Mouse (Mus musculus): ENCODE results near the gene Coro7. TPM values are rescaled to one million over a fixed set of nuclear protein-coding genes. Genes with fewer than 3 reads are reported as not detected.

Gene Coro7
- polyA plus RNA-seq (2011; ENCODE audit: insufficient read depth, insufficient read length, low read depth, missing spikeins), result 31.2 and 36.1 TPM in 2 replicates

DNA sequence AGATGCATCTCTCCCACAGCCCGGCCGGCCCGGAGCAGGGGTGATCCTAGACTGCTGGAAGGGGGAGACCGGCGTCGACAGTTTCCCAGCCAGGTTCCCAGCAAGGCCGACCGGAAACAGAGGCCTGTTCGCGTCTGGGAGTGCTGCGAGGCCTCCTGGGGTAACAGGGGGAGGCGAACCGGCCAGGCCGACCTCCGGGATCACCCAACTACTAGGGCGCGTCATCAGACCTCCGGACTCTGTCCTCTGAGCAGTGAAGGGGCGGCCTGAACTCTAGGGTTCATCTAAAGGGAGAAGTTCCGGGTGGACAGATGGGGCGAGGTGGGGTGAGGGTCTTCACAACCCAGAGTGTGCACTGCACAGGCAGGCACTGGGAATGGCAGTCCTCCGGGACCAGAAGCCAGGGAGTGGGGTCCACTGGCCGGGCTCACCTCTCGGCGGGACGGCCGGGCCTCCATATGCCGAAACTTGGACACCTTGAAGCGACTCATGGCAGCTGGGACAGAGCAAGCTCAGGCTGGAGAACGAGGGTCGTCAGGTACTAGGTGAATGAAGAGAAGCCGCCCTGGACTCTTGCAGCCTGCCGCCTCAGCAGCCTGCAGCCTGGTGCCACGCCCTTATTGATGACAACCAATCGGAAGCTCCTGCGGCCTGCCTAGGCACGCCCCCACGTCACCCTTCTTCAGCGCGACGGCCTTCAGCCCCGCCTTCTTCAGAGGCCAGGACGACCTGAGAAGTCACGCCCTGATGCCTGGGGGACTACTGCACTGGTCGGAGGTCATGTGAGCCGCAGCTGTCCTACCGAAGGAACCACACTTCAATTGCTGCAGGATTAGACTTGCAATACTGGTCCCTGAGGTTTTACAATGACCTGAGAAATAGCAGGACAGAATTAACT is at the start of gene Coro7:
Gene Coro7, minus strand, starts transcription at position 657 of the 898 bp plus-strand sequence.
- H3K9ac ChIP-seq (ENCODE audit: low read depth, poor library complexity, severe bottlenecking), result peak within 1 kb of the TSS; percentile 52
- TF ChIP-seq EP300 (IDR thresholded peaks at IDR 0.05; ENCODE audit: insufficient read depth, low read depth, low read length) (peak; percentile 80; the same call in 1 of the 2 replicates), POLR2A (IDR thresholded peaks at IDR 0.05; ENCODE audit: insufficient read depth, low read length) (peak; percentile 79), CTCF (IDR thresholded peaks at IDR 0.05; ENCODE audit: low read depth, low read length) (no peak)
- H3K27me3 ChIP-seq (ENCODE audit: control insufficient read depth, insufficient read depth, low read length, poor library complexity, severe bottlenecking), result no peaks in the 10 kb centered on the region
- no peaks in the 10 kb centered on the region for H3K9me3 ChIP-seq (replicated peaks; ENCODE audit: control insufficient read depth, insufficient read depth, low read length, poor library complexity, severe bottlenecking)
- no peaks in the 10 kb centered on the region for H3K4me1 ChIP-seq (ENCODE audit: control insufficient read depth, insufficient read depth, low read length)
- no peaks in the 10 kb centered on the region for H3K36me3 ChIP-seq (ENCODE audit: control insufficient read depth, insufficient read depth, low read length, poor library complexity, severe bottlenecking)
- no peak within 1 kb of the TSS for H3K27ac ChIP-seq (ENCODE audit: insufficient read depth, low read length)
- peak within 1 kb of the TSS; percentile 74 for H3K4me3 ChIP-seq (ENCODE audit: low read depth, low read length)

DNA sequence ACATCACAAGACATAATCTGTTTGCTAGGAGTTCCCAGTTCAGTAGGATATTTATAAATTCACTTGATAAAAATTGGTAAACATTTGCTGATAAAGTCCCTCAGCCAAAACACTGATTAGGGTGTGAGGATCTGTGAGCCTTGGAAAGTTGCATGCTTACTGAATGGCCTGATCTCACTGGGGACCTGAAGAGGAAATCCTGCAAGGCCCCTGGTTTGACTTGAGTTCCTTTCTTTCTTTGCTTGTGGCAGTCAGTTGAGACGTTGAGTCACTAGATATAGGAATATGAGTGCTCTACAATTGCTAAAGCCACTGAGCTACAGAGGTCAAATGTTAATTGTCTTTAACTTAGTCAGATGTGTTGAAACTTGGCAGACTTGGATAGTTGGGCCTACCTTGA is 48.4 kb upstream of the Coro7 start:
- Histone ChIP-seq H3K9me3 (replicated peaks; ENCODE audit: control insufficient read depth, insufficient read depth, low read length, poor library complexity, severe bottlenecking) (no peaks in the 10 kb centered on the region), H3K27ac (ENCODE audit: insufficient read depth, low read length) (no peak overlapping the region)

DNA sequence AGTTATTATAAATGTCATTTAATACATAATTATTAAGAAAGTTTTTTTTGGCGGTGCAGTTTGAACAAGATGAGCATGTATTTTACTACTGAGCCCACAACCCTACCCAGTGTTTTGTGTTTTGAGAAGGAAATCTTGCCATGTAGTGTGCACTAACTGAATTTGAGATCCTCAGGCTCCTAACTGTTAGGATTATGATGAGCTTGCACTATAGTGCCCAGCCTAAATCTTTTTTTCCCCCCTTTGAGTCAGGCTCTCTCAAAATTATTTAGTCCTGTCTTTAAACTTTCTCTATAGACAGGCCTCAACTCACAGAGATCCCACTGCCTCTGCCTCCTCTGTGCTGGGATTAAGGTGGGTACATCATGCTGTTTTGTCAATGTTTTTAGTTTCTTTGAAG is 47.9 kb upstream of the Coro7 start:
- H3K36me3 ChIP-seq (ENCODE audit: control insufficient read depth, insufficient read depth, low read length, poor library complexity, severe bottlenecking), result no peaks in the 10 kb centered on the region
- no peaks in the 10 kb centered on the region for H3K4me1 ChIP-seq (ENCODE audit: control insufficient read depth, insufficient read depth, low read length)
- H3K9ac ChIP-seq (ENCODE audit: low read depth, poor library complexity, severe bottlenecking), result no peak overlapping the region
- H3K27ac ChIP-seq (ENCODE audit: insufficient read depth, low read length), result no peak overlapping the region
- no peak overlapping the region for H3K4me3 ChIP-seq (ENCODE audit: low read depth, low read length)
- H3K9me3 ChIP-seq (replicated peaks; ENCODE audit: control insufficient read depth, insufficient read depth, low read length, poor library complexity, severe bottlenecking), result no peaks in the 10 kb centered on the region
- no peaks in the 10 kb centered on the region for H3K27me3 ChIP-seq (ENCODE audit: control insufficient read depth, insufficient read depth, low read length, poor library complexity, severe bottlenecking)
- TF ChIP-seq EP300 (IDR thresholded peaks at IDR 0.05; ENCODE audit: insufficient read depth, low read depth, low read length), result no peak
- TF ChIP-seq POLR2A (IDR thresholded peaks at IDR 0.05; ENCODE audit: insufficient read depth, low read length), result no peak
- no peak for TF ChIP-seq CTCF (IDR thresholded peaks at IDR 0.05; ENCODE audit: low read depth, low read length)

More for the DNA sequence above, 48.4 kb upstream of the Coro7 start:
- Histone ChIP-seq H3K27me3 (ENCODE audit: control insufficient read depth, insufficient read depth, low read length, poor library complexity, severe bottlenecking) (no peaks in the 10 kb centered on the region), H3K4me1 (ENCODE audit: control insufficient read depth, insufficient read depth, low read length) (no peaks in the 10 kb centered on the region), H3K4me3 (ENCODE audit: low read depth, low read length) (no peak overlapping the region), H3K9ac (ENCODE audit: low read depth, poor library complexity, severe bottlenecking) (no peak overlapping the region), H3K36me3 (ENCODE audit: control insufficient read depth, insufficient read depth, low read length, poor library complexity, severe bottlenecking) (no peaks in the 10 kb centered on the region)
- TF ChIP-seq CTCF (IDR thresholded peaks at IDR 0.05; ENCODE audit: low read depth, low read length) (no peak), EP300 (IDR thresholded peaks at IDR 0.05; ENCODE audit: insufficient read depth, low read depth, low read length) (no peak), POLR2A (IDR thresholded peaks at IDR 0.05; ENCODE audit: insufficient read depth, low read length) (no peak)

DNA sequence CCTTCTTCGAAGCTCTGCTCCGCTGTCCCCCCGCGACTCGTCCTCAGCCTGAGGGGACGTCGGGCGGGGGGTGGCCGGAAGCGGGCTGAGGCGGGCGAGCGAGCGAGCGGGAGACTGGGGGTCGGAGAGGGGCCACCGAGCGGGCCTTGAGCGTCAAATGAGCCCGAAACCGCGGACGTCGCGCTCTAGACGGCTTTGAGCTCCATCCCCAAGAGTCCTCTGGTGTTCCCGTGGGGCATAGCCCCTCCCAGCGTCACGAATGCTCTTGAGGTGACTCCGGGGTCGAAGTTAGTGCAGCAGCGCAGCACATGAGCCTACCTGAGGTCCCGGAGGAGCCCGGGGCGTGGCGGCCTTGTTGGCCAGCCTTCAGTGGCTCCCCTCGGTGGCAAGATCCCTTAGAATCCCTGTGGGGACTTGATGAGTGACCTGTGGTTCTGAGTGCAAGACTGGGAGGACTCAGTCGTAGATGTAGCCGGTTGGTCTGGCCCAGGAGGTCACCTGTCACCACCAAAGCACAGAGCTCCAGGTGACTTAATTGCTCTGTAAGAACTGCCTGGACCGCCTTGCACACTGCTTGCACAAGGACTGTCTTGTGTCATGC is 47.1 kb upstream of the Coro7 start:
- TF ChIP-seq EP300 (IDR thresholded peaks at IDR 0.05; ENCODE audit: insufficient read depth, low read depth, low read length), result no peak
- no peak for TF ChIP-seq POLR2A (IDR thresholded peaks at IDR 0.05; ENCODE audit: insufficient read depth, low read length)
- no peak for TF ChIP-seq CTCF (IDR thresholded peaks at IDR 0.05; ENCODE audit: low read depth, low read length)
- H3K36me3 ChIP-seq (ENCODE audit: control insufficient read depth, insufficient read depth, low read length, poor library complexity, severe bottlenecking), result no peaks in the 10 kb centered on the region
- H3K9ac ChIP-seq (ENCODE audit: low read depth, poor library complexity, severe bottlenecking), result peak overlapping the region; percentile 58
- no peak overlapping the region for H3K27ac ChIP-seq (ENCODE audit: insufficient read depth, low read length)
- no peaks in the 10 kb centered on the region for H3K9me3 ChIP-seq (replicated peaks; ENCODE audit: control insufficient read depth, insufficient read depth, low read length, poor library complexity, severe bottlenecking)
- H3K4me3 ChIP-seq (ENCODE audit: low read depth, low read length), result peak overlapping the region; percentile 63
- no peaks in the 10 kb centered on the region for H3K27me3 ChIP-seq (ENCODE audit: control insufficient read depth, insufficient read depth, low read length, poor library complexity, severe bottlenecking)
- H3K4me1 ChIP-seq (ENCODE audit: control insufficient read depth, insufficient read depth, low read length), result no peaks in the 10 kb centered on the region

DNA sequence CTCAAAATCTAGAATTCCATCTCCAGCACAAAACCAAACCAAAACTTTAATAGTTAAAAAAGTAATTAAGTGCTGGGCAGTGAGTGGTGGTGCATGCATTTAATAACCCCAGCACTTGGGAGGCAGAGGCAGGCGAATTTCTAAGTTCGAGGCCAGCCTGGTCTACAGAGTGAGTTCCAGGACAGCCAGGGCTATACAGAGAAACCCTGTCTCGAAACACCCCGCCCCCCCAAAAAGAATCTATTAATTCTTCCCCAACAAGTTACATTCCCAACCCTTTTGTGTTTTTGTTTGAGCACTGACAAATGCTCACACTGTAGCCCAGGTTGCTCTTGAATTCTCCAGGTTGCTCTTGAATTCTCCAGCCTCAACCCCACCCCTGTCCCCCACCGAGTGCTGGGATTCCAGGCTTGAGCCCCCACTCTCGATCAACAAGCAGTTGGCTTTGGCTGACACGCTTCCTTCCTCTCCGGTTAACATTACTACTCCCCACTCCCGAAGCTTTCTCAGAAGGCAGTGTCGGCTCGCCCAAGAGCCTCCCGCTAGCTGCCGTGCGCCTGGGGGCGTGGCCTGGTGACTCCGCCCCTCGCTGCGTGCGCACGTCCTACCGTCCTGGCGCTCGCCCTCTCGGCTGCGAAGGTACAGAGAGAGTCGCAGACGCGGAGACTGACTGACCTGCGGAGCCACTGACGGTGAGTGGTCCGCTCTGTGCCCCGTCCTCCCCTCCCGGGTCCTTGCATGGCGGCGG is 46.4 kb upstream of the Coro7 start, which contains the start of gene Hmox2:
Gene Hmox2, plus strand, starts transcription at position 582 of the 748 bp plus-strand sequence.
- Histone ChIP-seq H3K4me3 (ENCODE audit: low read depth, low read length) (peak within 1 kb of the TSS; percentile 63), H3K4me1 (ENCODE audit: control insufficient read depth, insufficient read depth, low read length) (no peaks in the 10 kb centered on the region), H3K36me3 (ENCODE audit: control insufficient read depth, insufficient read depth, low read length, poor library complexity, severe bottlenecking) (no peaks in the 10 kb centered on the region), H3K9ac (ENCODE audit: low read depth, poor library complexity, severe bottlenecking) (peak within 1 kb of the TSS; percentile 58), H3K27ac (ENCODE audit: insufficient read depth, low read length) (no peak within 1 kb of the TSS), H3K27me3 (ENCODE audit: control insufficient read depth, insufficient read depth, low read length, poor library complexity, severe bottlenecking) (no peaks in the 10 kb centered on the region), H3K9me3 (replicated peaks; ENCODE audit: control insufficient read depth, insufficient read depth, low read length, poor library complexity, severe bottlenecking) (no peaks in the 10 kb centered on the region)
- TF ChIP-seq CTCF (IDR thresholded peaks at IDR 0.05; ENCODE audit: low read depth, low read length) (no peak), EP300 (IDR thresholded peaks at IDR 0.05; ENCODE audit: insufficient read depth, low read depth, low read length) (no peak), POLR2A (IDR thresholded peaks at IDR 0.05; ENCODE audit: insufficient read depth, low read length) (peak; percentile 96)
